Mouse (Mus musculus) thymus, postnatal 14 days (tissue): ENCODE data around the gene Insm1.
A peak's percentile ranks its signal among the peaks of the same experiment; 100 is the strongest.

Experiments
- DNase-seq: peaks from one replicate; pipeline ENCODE4 v3.0.0; 2021

The Insm1 gene

DNA sequence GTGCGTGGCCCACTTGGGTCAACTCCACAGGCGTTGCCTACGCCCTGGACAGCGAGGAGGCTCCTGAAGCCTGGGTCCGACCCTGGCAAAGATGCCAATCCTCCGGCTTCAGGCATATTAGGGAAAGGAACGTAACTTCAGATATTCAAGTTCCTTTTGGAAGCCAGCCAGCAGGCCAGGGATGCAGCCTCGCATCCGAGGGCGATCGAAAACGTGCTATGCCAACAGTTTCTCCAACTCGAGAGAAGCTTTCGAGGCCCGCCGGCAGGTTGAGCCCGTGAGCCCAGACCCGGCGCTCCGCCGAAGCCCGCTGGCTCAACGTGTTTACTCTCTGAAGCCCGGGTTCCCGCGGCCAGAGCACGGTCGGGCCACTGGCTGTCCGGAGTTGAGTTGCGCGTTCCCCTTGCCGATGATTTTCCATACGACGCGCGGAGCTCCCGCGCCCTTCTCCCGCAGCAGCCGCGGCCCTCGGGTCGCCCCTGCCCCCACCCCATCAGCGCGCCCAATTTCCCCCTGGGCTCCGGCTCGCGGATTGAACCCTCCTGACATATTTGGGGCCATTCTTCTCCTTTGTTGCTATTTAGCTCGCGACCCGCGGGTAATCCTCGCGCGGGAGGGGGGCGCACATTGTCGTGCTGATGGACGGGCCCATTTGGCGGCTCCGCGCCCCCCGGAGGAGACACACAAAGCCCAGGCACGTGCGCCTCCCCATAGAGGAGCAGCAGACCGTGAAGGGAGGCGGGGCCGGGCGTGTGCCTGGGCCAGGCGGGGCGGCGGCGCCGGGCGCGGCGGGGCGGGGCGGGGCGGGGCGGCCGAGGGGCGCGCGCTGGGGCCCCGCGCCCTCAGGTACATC, at the start of gene Insm1:
Gene Insm1 (plus strand): TSS at position 846 of the 853 bp plus-strand sequence.
- DNase-seq: peak; percentile 26

DNA sequence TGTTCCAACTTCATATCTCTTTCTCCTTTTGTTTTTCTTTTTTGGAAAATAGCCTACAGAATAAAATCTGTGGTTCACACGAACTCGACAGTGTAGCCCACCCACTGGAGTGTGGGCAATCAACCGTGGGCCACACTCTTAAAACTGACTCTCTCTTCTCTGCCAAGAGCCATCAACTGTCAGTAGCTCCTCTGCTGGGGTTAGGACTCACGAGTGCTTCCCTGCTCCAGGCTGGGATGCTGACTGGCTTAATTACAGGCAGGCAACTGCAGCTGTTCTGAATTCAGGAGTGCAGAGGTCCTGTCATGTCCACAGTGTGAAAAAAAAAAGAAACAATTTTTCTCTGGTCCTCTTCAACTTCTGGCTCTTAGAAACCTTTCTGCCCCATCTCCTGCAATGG, 49.6 kb upstream of the Insm1 start:
- no peak for DNase-seq

DNA sequence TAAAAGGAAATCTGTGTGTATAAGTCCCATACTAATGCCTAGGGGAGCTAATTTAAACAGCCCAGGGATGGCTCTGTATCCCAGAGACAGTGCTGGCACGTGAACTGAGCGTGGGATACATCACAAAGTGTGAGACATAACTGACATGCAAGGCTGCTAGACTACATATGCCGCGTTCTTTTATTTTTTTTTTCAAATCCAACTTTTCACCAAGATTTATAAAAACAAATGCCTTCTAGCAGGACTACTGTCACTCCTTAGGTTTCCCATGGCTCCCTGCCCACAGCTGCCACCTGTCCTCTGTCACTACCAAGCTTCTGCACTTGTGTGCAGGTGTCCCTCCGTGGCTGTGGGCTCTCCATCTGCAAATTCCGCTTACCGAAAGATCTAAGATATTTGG, 47.5 kb upstream of the Insm1 start:
- DNase-seq: no peak

DNA sequence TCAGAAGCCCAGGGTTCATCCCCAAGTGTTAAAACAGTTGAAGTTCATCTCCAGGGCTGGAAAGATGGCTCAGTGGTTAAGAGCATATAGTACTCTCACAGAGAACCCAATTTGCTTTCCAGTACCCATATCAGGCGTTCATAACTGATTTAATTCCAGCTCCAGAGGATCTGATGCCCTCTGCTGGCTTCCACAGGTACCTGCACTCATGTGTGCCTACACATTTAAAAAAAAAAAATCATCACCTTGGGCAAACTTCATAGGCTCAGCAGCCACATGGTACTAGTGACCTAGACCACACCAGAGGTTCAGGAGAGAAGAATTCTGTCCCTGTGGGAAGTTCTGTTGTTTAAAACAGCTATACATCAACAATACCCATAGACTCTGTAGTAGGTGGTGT, 43.0 kb upstream of the Insm1 start:
- DNase-seq: no peak

DNA sequence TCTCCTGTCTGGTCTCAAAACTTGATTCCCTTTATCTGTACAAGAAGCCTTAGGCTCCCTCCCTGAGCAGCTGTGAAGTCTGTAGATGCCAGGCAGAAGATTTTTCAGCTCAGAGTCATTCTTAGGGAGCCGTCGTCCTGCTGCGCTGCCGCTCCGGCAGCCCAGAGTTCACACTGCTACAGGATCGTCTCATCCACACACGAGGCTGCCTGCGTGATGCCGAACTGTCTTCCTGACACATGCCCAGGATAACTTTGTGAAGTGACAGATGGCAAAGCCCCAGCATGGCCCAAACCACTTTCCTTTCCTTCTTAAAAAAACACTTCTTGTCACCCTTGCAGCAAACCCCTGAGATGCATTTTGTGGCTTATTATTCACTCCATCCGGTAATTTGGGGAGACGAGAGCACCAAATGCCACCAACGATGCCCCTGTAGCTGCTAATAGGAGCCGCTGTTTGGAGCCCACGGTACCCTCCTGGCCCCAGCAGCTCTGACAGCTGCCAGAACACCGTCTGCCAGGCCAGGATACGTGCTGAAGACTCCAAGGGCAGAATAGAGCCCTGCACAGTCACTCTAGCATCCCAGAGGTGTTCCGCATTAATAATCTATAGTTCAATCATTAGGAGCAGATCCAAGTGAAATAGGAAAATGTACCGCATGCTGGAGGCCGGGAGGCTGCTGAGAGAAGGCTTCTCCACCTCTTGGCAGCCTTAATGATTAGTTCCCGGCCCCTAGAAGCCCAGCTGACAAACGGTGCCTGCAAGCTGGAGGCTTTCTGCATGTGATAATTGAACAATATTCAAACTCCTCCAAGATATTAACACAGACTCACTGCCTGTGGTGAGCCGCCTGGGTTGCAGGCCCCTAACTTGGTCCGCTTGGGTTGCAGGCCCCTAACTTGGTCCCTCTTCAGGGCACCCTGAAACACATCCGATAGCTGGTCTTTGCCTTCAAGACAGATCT, 37.6 kb upstream of the Insm1 start:
- DNase-seq: no peak

DNA sequence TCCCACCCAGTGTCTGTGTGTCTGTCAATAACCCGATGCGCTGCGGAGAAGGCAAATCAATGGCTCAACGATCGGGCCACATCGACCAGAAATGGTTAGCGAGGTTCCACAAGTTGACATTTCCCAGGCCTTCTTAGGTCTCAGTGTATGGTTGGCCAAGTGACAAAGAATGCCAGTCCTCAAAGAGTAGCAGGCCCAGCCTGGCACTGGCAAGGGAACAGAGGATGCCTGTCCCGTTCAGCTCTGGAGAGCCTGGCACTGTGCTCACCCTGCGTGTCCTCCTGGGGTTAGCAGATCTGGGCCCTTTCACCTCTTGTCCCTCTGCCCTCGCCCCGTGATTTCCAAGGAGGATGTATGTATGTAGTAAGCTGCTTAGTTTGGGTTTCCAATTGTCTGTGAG, 25.6 kb upstream of the Insm1 start:
- no peak for DNase-seq

DNA sequence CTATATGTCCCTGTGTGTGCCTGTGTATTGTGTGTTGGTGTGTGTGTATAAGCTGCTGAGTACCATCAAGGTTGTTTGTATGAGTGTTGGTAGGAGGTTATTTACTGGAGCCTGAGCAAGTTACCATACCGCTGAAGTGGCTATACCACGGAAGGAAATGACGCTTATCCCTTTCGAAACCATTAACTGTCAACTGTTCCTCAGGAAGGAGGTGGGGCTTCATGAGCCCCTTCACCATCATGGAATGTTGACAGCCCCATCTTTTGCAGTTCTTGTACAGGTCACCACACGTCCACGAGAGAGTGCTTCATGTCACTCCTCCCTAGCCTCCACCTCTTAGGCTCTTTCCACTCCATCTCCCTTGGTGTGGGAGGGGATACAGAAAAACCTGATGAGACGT, 23.8 kb upstream of the Insm1 start:
- DNase-seq: no peak

DNA sequence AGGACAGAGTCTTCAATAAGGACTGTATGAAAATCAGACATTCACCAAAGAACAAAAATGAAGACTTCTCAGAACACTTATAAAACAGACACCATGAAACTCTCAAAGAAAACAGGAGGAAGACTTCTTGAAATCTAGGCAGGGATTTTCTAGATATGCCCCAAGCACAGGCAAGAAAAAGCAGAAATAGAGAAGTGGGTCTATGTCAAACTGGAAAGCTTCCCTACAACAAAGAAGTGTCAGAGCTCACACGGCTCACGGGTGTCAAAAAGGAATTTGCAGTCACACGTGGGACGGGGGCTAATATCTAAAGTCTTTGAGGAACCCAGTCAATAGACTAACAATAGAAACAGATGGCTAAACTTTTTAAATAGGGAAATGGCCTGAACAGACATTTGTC, 10.8 kb upstream of the Insm1 start:
- DNase-seq: no peak

DNA sequence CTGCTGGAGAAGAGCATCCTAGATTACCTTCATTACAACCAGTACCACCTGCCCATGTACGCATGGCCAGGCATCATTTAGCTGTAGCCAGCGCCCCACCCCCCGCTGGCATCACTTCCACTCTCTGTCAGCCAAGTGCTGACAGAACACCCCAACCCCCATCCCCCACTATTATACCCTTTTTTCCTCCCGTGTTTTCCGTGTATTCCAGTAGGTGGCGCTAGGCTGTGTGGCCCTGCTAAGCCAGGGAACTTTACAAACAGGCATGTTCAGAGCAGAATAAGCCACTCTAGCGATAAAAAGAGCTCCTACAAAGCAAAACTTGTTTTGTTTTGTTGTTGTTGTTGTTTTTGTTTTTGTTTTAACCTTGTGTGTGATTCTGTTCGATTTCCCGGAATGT, 7.0 kb upstream of the Insm1 start:
- DNase-seq: peak; percentile 32

DNA sequence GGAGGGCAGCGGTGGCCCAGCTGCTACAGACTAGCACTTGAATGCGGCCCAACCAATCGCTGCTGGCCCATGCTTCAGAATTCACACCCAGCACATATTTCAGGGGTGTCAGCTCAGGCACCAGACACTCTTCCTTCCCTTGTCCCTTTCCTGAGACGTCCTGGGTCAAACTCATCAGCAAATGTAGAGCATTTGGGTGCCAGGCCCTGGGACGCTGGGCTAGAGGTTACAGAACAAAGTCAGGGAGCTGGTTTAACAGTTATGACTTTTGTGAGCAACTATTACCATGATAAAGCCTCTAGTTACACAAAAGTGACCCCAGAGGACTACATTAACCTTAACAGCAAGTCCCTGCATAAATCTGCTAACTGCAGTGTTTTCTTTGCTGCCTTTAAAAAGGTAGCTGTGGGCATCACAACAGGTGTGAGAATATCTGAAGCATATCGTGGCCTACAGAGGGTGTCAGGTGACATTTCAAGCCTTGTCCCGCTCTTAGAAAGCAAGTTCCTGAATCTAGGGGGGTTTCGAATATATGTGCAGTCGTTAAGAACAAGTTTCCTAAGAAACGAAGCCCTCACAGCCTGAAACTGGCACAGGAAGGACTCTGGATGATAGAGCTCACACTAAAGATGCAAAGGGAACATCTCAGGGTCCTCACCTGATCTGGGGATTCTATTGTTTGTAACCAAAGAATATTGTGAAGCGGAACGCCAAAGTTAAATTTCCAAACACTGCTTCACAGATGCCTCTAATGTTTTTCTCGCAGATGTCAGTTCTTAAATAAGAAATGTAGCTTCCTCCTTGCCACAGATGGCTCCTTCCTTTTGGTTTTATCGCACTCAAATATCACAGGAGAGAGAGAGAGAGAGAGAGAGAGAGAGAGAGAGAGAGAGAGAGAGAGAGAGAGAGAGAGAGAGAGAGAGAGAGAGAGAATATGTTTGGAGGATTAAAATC, 5.3 kb upstream of the Insm1 start:
- no peak for DNase-seq

DNA sequence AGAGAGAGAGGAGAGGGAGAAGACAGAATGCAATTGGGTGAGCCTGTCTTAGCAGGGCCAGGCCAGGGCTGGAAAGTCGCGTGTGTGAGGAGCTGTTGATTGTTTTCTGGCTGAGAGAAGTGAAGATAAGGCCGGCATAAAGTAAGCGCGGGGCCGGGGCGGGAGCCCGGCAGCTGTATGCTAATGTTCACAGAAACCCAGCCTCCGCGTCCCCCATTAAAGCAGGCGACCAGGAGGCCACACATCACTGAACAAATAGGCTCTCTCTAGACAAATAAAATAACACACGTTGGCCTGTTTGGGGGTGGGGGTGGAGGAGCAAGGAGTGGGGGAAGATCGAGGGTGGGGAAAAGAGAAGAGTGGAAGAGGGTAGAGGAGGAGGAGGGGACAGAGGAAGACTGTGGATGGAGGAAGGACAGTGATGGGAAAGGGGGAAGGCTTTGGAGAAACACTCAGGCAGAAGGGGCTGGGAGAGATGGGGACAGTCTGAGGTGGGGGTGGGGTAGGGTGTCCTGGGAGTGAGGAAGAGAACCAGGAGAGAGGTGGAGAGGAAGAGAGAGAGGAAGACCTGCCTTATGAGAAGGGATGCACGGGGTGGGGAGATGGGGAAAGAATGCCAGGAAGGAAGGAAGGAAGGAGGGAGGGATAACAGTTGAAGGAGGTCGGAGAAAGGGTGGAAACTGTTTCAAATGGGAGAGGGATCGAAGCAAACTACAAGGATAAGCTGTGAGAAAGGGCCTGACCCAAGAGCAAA, 4.3 kb upstream of the Insm1 start:
- no peak for DNase-seq

DNA sequence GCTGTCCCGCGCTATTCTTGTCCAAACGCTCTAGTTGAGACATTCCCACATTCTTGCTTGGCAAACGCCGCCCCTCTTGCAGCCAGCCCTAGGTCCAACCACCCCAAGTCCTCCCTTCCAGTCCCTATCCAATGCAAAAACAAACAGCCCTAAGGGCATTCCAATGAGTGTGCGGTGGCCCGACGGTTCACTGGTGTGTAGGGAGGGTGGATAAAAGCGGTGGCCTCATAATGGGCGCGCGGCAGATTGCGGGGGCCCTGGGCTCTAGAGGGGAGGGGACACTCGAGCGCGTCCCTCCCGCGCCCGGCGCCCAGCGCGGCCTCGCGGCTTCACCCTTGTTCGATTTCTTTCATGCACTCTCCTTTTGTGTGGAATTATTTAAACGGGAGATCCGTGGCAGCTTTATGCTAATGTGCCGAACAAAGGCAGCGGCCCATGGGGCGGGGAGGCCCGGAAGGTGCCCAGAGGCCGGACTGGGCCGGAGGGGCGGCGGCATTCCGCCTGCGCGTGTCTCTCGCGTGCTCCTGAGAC, 3.5 kb upstream of the Insm1 start:
- DNase-seq: no peak

DNA sequence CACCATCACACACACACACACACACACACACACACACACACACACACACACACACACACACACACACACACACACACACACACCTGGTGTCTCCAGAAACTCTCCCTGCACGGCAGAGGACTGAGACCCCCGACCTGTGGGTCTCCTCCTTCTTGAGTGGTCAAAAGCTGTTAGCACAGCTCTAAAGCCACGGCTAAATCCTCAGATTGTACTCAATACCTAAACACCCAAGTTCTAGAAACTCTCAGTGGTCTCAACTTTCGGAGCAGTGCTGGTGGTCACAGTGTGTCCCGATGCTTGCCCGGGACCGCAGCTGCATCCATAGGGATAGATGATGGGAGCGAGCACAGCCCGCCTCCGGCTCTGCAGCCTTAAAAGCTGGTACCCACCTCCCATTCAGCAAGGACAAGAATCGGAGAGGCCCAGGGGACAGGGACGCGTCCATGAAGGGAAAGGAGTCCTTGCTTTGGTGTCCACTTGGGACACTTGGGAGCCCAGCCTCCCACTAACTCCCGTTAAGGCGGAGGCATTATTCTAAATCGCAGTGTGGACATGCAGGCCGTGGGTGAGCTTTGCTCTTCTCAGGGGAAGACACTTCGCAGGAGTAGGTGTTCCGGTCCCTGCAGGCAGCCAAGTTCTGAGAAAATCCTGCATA, 2.7 kb upstream of the Insm1 start:
- DNase-seq: no peak

DNA sequence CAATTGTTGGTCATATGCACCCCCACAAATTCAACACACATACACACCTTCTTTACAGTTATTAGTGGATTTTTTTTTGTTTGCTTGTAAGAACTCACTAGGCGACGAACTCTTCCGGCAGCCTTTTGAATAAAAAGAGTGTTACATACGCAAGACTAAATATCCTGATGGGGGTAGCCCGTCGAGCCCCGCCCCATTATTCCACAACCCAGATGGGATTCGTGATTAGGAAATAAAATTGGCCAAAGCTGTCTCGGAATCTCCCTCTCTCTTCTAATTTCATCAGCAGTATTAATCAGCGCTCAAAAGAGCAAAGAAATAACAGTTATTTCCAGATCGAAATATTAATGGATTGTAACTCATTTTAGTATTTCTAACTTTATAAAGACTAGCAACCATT, 1.9 kb upstream of the Insm1 start:
- DNase-seq: no peak

DNA sequence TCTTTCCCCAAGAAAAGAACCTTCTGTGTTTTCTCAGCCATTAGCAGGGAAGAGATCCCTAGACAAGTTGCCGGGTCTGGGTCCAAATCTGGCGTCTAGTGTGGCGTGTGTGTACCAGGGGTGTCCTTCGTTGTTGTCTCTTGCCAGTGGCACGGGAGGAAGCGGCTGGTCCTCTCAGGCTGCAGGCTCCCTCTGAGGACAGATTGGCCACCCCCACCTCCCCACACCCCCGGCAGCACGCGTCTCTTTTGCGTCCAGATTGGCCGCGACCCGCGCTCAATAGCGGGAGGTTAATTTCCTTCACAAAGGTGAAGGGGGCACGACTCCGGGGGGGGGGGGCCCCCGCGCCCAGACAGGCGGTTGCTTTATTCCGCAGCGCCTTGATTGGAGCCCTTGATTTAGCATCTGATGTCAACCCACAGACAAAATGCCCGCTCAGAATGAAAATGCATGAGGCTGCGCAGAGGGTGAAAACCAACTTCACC, 1.1 kb upstream of the Insm1 start:
- no peak for DNase-seq

DNA sequence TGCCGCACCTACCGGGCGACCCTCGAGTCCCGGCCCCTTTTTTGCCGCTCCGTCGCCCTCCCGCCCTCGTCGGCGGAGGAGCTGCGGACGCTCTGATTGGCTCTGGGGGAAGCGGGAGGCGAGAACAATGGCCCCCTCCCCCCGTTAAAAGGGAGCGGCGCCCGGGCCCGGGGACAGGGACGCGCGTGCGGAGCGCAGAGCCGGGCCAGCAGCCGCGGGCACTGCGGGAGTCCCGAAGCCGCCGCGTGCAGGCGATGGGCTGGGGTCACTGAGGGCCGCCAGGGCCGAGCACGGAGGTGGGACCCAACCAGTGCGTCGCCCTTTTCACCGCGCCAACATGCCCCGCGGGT, 183 bp downstream of the Insm1 start:
- DNase-seq: peak; percentile 12

DNA sequence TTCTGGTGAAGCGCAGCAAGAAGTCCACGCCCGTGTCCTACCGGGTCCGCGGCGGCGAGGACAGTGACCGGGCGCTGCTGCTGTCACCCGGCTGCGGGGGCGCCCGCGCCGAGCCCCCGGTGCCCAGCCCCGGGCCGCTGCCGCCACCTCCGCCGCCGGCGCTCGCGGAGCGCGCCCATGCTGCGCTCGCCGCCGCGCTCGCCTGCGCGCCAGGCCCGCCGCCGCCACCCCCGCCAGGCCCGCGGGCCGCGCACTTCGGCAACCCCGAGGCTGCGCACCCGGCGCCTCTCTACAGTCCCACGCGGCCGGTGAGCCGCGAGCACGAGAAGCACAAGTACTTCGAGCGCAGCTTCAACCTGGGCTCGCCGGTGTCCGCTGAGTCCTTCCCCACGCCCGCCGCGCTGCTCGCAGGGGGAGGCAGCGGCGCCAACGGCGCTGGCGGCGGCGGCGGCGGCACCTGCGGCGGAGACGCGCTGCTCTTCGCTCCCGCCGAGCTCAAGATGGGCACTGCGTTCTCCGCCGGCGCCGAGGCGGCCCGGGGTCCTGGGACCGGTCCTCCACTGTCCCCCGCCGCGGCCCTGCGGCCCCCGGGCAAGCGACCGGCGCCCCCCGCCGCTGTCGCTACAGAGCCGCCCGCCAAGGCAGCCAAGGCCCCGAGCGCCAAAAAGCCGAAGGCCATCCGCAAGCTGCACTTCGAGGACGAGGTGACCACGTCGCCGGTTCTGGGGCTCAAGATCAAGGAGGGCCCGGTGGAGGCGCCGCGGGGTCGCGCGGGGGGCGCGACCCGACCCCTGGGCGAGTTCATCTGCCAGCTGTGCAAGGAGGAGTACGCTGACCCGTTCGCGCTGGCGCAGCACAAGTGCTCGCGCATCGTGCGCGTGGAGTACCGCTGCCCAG, 806 bp downstream of the Insm1 start:
- peak; percentile 12 for DNase-seq

DNA sequence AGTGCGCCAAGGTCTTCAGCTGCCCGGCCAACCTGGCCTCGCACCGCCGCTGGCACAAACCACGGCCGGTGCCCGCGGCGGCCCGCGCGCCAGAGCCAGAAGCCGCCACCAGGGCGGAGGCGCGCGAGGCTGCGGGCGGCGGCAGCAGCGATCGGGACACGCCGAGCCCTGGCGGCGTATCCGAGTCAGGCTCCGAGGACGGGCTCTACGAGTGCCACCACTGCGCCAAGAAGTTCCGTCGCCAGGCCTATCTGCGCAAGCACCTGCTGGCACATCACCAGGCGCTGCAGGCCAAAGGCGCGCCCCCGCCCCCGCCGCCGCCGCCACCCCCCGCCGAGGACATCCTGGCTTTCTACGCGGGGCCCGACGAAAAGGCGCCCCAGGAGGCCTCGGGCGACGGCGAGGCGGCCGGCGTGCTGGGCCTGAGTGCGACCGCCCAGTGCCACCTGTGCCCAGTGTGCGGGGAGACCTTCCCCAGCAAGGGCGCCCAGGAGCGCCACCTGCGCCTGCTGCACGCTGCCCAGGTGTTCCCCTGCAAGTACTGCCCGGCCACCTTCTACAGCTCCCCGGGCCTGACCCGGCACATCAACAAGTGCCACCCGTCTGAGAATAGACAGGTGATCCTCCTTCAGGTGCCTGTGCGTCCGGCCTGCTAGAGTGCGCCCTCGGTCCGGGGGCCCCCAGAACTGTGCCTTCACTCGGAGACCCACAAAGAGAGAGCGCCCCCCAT, 1.6 kb downstream of the Insm1 start:
- DNase-seq: peak; percentile 7

DNA sequence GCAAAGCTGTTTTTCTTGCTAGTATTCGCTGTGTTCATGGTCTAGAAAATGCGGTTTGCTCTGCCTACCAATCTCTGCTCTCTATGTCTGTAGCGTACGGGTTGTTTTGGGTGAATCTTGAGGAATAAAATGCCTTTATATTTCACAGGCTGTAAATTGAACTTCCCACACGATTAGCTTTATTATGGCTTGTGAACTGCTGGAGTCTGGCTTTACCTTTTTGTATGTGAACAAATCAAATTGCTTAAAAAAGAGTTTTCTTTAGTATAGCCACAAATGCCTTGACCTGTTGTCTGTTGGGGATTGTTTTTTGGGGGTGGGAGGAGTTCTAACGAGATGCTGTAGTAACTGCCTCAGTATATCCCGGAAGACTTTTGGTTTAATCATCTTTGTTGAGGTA, 2.4 kb downstream of the Insm1 start:
- DNase-seq: no peak
